Mouse (Mus musculus): ENCODE measurements at regions not wholly inside any gene's neighbourhood (a gene's known extent, or its start where the extent isn't known, plus 50 kb on each side); places are given as distances from the start of the nearest gene placed in this dataset.

DNA sequence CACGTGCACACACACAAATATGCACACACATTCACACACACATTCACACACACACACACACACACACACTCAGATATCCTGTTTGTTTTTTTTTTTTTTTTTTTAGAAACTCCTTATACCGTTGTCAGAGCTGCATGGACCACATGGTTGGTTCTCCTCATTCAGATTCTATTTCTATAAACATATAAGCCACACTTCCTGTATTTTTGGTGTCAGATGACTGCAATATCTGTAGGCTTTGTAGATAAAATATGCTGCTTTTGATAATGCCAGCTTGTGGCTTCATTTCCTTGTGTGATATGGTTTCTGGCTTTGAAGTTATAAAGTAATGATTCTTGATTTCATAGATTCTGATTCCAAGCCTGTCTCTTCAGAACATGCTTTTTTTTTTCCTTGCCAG is 231.7 kb downstream of the Ahr start:
- H3K4me2 ChIP-seq (replicated peaks) = no peak overlapping the region
- whole genome bisulfite sequencing = 86% methylated on average over 2 of the region's 2 CpGs
- no peak for ATAC-seq (ENCODE audit: low FRiP score)
- no peak overlapping the region for H3K4me3 ChIP-seq (replicated peaks; ENCODE audit: low read length)
- no peaks in the 10 kb centered on the region for H3K9me3 ChIP-seq (ENCODE audit: control insufficient read depth, low read length)
- H3K36me3 ChIP-seq (replicated peaks; ENCODE audit: control insufficient read depth, insufficient read depth) = no peaks in the 10 kb centered on the region
- no peaks in the 10 kb centered on the region for H3K27me3 ChIP-seq (ENCODE audit: control insufficient read depth, insufficient read depth, low read length)
- no peaks in the 10 kb centered on the region for H3K4me1 ChIP-seq (replicated peaks; ENCODE audit: control insufficient read depth, insufficient read depth, low read length)
- no peak for DNase-seq (ENCODE audit: low spot score)
- H3K9ac ChIP-seq = no peak overlapping the region
- no peak overlapping the region for H3K27ac ChIP-seq

DNA sequence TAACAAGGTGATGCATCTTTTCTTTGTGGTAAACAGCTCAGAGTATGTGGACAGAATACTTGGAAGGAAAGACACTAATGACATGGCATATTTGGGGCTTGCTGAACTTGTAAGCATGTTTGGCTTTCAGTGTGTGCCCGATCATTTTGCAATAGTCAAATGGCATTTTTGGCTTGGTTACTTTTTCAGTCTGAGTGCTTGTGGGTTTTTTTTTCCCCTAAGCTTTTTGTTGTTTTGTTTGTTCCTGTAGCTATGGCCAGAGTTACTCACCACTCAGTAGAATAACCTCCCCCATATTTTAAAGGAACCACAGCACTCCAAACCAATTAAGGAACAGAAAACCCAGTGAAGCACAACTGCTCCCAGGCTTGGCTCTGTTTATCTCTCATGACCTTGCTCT is 240.2 kb downstream of the Ahr start:
- H3K36me3 ChIP-seq (replicated peaks; ENCODE audit: control insufficient read depth, insufficient read depth) = no peaks in the 10 kb centered on the region
- H3K9me3 ChIP-seq (ENCODE audit: control insufficient read depth, low read length) = 0 out of 2 replicates have a peak, but pooled peaks cover 3% of the 10 kb centered on the region
- no peak overlapping the region for H3K4me2 ChIP-seq (replicated peaks)
- H3K4me3 ChIP-seq (replicated peaks; ENCODE audit: low read length) = no peak overlapping the region
- H3K27ac ChIP-seq = no peak overlapping the region
- ATAC-seq (ENCODE audit: low FRiP score) (no peak), DNase-seq (ENCODE audit: low spot score) (no peak)
- H3K27me3 ChIP-seq (ENCODE audit: control insufficient read depth, insufficient read depth, low read length) = no peaks in the 10 kb centered on the region
- H3K9ac ChIP-seq = no peak overlapping the region
- no peaks in the 10 kb centered on the region for H3K4me1 ChIP-seq (replicated peaks; ENCODE audit: control insufficient read depth, insufficient read depth, low read length)
- WGBS = 93% methylated on average over 1 of the region's 1 CpGs

DNA sequence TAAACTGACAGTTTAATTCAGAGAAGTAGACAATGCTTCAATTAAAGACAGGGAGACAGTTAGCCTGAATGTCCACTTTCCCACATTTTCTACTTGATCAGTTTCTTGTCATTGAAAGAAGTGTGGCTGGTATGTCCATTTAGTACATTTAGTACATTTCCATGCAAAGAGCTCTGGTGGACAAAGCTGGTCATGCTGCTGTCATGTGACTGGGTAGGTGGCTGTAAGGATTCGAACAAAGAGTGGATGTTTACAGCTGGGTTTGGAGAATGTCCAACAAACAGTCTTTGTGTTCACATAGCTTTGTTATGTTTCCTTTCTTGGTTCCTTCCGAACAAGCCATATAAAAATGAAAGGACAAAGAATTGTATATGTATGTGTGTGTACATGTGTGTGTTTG is 241.3 kb downstream of the Ahr start:
- Histone ChIP-seq H3K4me1 (replicated peaks; ENCODE audit: control insufficient read depth, insufficient read depth, low read length) (no peaks in the 10 kb centered on the region), H3K36me3 (replicated peaks; ENCODE audit: control insufficient read depth, insufficient read depth) (no peaks in the 10 kb centered on the region), H3K27me3 (ENCODE audit: control insufficient read depth, insufficient read depth, low read length) (no peaks in the 10 kb centered on the region), H3K9ac (no peak overlapping the region), H3K4me2 (replicated peaks) (no peak overlapping the region), H3K9me3 (ENCODE audit: control insufficient read depth, low read length) (0 out of 2 replicates have a peak, but pooled peaks cover 3% of the 10 kb centered on the region), H3K27ac (no peak overlapping the region), H3K4me3 (replicated peaks; ENCODE audit: low read length) (no peak overlapping the region)
- no peak for ATAC-seq (ENCODE audit: low FRiP score)
- DNase-seq (ENCODE audit: low spot score) = no peak
- WGBS = 74% methylated on average over 2 of the region's 2 CpGs

DNA sequence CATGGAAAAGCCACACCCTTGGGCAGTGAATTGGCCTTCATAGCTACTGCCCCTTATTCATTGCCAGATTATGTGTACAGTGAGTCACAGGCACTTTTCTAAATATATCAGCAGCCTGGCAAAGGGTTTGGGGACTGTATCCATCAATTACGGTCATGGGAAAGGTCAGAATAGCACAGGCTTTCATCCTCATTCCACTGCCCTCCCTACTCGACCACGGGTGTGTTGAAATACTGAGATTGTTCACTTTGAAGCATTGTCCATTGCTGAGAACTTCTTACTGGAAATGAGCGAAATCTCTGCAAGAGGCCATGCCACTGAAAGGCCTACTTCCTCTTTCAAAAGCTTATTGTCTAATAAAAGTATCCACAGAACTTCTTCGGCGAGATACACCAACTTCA is 242.9 kb downstream of the Ahr start:
- Histone ChIP-seq H3K27me3 (ENCODE audit: control insufficient read depth, insufficient read depth, low read length) (no peaks in the 10 kb centered on the region), H3K4me1 (replicated peaks; ENCODE audit: control insufficient read depth, insufficient read depth, low read length) (no peaks in the 10 kb centered on the region), H3K9me3 (ENCODE audit: control insufficient read depth, low read length) (0 out of 2 replicates have a peak, but pooled peaks cover 3% of the 10 kb centered on the region), H3K4me3 (replicated peaks; ENCODE audit: low read length) (no peak overlapping the region), H3K27ac (no peak overlapping the region), H3K36me3 (replicated peaks; ENCODE audit: control insufficient read depth, insufficient read depth) (no peaks in the 10 kb centered on the region), H3K4me2 (replicated peaks) (no peak overlapping the region), H3K9ac (no peak overlapping the region)
- DNase-seq (ENCODE audit: low spot score) (no peak), ATAC-seq (ENCODE audit: low FRiP score) (no peak)
- WGBS = 88% methylated on average over 6 of the region's 6 CpGs

DNA sequence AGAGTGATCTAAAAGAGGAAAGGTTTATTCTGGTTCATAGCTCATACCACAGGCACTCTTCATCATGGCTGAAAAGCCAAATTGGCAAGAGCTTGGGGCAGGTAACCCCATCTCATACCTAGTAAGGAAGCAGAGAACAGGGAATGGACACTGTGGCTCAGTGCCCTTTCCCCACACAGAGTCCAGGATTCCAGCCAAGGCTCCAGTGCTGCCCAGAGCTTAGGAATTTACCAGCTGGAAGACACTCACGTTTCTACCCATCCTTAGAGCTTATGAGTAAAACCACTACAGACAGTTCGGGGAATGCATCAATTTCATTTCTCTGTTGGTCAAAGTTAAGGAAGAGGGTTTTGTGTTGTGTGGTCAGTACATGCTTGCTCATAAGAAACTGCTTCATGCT is 241.0 kb downstream of the Snx13 start:
- Histone ChIP-seq H3K27ac (no peak overlapping the region), H3K9ac (no peak overlapping the region), H3K27me3 (ENCODE audit: control insufficient read depth, insufficient read depth, low read length) (no peaks in the 10 kb centered on the region), H3K4me1 (replicated peaks; ENCODE audit: control insufficient read depth, insufficient read depth, low read length) (no peaks in the 10 kb centered on the region), H3K4me3 (replicated peaks; ENCODE audit: low read length) (no peak overlapping the region), H3K9me3 (ENCODE audit: control insufficient read depth, low read length) (no peaks in the 10 kb centered on the region), H3K36me3 (replicated peaks; ENCODE audit: control insufficient read depth, insufficient read depth) (no peaks in the 10 kb centered on the region), H3K4me2 (replicated peaks) (no peak overlapping the region)
- no peak for ATAC-seq (ENCODE audit: low FRiP score)
- 76% methylated on average over 2 of the region's 2 CpGs for WGBS
- DNase-seq (ENCODE audit: low spot score) = no peak

DNA sequence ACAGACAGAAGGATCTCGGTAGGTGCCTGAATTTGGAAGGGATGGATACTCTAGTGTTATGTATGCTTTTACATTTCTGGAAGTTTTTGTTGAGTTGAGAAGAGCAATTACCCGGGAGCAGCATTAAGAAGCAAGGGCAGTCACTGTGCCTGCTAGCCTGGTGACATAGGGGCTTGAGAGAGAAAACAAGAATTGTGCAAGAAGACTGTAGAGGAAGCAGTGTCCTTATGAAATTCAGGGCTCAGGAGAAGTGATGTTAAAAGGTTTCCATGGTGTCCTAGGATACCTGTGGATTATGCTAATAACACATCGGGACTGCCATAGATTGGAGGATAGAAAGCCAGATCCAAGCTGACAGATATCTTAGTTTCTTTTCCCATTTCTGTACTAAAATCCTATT is 240.6 kb downstream of the Snx13 start:
- Histone ChIP-seq H3K36me3 (replicated peaks; ENCODE audit: control insufficient read depth, insufficient read depth) (no peaks in the 10 kb centered on the region), H3K4me2 (replicated peaks) (no peak overlapping the region), H3K4me1 (replicated peaks; ENCODE audit: control insufficient read depth, insufficient read depth, low read length) (no peaks in the 10 kb centered on the region), H3K27ac (no peak overlapping the region), H3K9me3 (ENCODE audit: control insufficient read depth, low read length) (no peaks in the 10 kb centered on the region), H3K27me3 (ENCODE audit: control insufficient read depth, insufficient read depth, low read length) (no peaks in the 10 kb centered on the region), H3K4me3 (replicated peaks; ENCODE audit: low read length) (no peak overlapping the region), H3K9ac (no peak overlapping the region)
- no peak for ATAC-seq (ENCODE audit: low FRiP score)
- 68% methylated on average over 3 of the region's 3 CpGs for WGBS
- no peak for DNase-seq (ENCODE audit: low spot score)

DNA sequence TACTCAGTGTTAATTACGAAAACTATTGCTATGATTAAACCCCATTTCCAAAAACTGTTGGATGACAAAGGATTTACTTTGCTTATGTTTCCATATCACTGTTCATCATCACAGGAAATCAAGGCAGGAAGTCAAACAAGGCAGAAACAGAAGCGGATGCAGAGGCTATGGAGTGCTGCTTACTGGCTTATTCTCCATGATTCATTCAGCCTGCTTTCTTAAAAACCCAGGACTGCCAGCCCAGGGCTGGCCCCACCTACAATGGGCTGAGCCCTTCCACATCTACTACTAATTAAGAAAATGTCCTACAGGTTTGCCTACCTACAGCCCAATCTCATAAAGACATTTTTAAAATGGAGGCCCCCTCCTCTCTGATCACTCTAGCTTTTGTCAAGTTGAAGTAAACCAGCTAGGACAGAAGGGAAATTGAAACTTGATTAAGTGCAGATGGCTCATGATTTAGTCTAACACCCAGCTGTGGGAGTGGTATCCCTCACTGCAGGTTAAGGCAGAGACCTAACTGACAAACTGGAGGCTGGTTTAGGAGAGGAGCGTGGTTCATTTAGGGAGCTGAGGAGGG is 240.1 kb downstream of the Snx13 start:
- Histone ChIP-seq H3K4me2 (replicated peaks) (no peak overlapping the region), H3K4me1 (replicated peaks; ENCODE audit: control insufficient read depth, insufficient read depth, low read length) (no peaks in the 10 kb centered on the region), H3K27me3 (ENCODE audit: control insufficient read depth, insufficient read depth, low read length) (no peaks in the 10 kb centered on the region), H3K9me3 (ENCODE audit: control insufficient read depth, low read length) (no peaks in the 10 kb centered on the region), H3K27ac (no peak overlapping the region), H3K9ac (no peak overlapping the region), H3K36me3 (replicated peaks; ENCODE audit: control insufficient read depth, insufficient read depth) (no peaks in the 10 kb centered on the region), H3K4me3 (replicated peaks; ENCODE audit: low read length) (no peak overlapping the region)
- DNase-seq (ENCODE audit: low spot score) (no peak), ATAC-seq (ENCODE audit: low FRiP score) (no peak)
- WGBS = 86% methylated on average over 3 of the region's 3 CpGs

DNA sequence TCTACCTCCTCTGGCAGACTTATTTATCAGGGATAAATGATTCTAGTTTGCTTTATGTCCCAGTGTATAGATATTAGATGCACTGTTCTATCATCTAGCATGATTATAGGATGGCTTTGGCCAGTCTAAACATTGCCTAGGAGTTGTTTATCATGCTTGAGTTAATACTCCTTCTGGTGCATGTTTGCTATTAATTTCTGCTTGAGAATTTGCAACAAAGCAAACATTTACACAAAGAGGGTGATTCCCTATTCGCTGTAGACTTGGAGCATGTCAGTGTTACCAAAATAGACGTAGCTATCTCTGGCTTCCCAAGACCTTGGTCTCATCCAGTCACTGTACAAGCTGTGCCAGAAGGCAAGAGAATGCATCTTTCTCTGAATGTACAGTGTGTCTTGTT is 237.4 kb downstream of the Snx13 start:
- WGBS = 83% methylated on average over 2 of the region's 2 CpGs
- Histone ChIP-seq H3K27ac (no peak overlapping the region), H3K9ac (no peak overlapping the region), H3K9me3 (ENCODE audit: control insufficient read depth, low read length) (no peaks in the 10 kb centered on the region), H3K27me3 (ENCODE audit: control insufficient read depth, insufficient read depth, low read length) (no peaks in the 10 kb centered on the region), H3K4me1 (replicated peaks; ENCODE audit: control insufficient read depth, insufficient read depth, low read length) (no peaks in the 10 kb centered on the region), H3K4me2 (replicated peaks) (no peak overlapping the region), H3K4me3 (replicated peaks; ENCODE audit: low read length) (no peak overlapping the region), H3K36me3 (replicated peaks; ENCODE audit: control insufficient read depth, insufficient read depth) (no peaks in the 10 kb centered on the region)
- DNase-seq (ENCODE audit: low spot score) (no peak), ATAC-seq (ENCODE audit: low FRiP score) (no peak)

DNA sequence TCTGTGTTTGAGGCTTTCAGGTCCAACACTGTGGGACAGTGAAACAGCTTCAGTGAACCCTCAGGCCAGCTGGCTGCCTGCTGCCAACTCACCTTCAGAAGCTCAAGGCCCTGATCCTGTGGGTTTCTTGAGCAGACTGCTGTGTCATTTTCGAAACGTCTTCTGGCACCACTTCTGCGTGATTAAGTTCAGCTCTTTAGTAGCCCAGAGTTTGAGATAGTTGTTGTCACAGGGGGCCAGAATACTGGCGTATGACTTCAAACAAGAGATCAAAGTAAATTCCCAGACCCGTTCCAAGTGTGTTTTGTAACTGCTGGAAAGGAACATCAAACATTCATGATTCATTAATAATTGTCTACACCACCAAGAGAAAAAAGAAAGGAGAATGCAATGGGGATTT is 236.9 kb downstream of the Snx13 start:
- Histone ChIP-seq H3K27ac (no peak overlapping the region), H3K4me2 (replicated peaks) (no peak overlapping the region), H3K9ac (no peak overlapping the region), H3K9me3 (ENCODE audit: control insufficient read depth, low read length) (no peaks in the 10 kb centered on the region), H3K27me3 (ENCODE audit: control insufficient read depth, insufficient read depth, low read length) (no peaks in the 10 kb centered on the region), H3K36me3 (replicated peaks; ENCODE audit: control insufficient read depth, insufficient read depth) (no peaks in the 10 kb centered on the region), H3K4me3 (replicated peaks; ENCODE audit: low read length) (no peak overlapping the region), H3K4me1 (replicated peaks; ENCODE audit: control insufficient read depth, insufficient read depth, low read length) (no peaks in the 10 kb centered on the region)
- no peak for ATAC-seq (ENCODE audit: low FRiP score)
- WGBS = 63% methylated on average over 5 of the region's 5 CpGs
- DNase-seq (ENCODE audit: low spot score) = no peak

DNA sequence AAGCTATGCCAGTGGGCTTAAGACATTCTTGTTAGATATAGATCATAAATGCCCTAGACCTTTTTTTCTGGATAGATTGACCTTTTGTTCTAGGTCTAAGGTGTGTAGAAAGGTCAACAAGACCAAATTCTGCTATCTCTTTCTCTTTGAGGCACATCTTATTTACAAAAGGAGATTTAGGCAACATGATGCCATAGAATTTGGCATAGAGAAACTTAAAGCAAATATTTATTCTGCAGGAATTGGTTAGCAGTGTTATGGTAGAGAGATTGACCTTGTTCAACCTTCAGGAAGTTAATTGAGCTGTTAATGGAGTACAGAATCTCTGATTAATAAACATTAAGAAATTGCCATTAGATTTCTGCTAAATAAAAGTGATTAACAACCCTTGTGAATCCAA is 236.4 kb downstream of the Snx13 start:
- Histone ChIP-seq H3K9me3 (ENCODE audit: control insufficient read depth, low read length) (no peaks in the 10 kb centered on the region), H3K4me2 (replicated peaks) (no peak overlapping the region), H3K36me3 (replicated peaks; ENCODE audit: control insufficient read depth, insufficient read depth) (no peaks in the 10 kb centered on the region), H3K4me1 (replicated peaks; ENCODE audit: control insufficient read depth, insufficient read depth, low read length) (no peaks in the 10 kb centered on the region), H3K9ac (no peak overlapping the region), H3K4me3 (replicated peaks; ENCODE audit: low read length) (no peak overlapping the region), H3K27ac (no peak overlapping the region), H3K27me3 (ENCODE audit: control insufficient read depth, insufficient read depth, low read length) (no peaks in the 10 kb centered on the region)
- ATAC-seq (ENCODE audit: low FRiP score) = no peak
- no peak for DNase-seq (ENCODE audit: low spot score)
